Mouse (Mus musculus) frontal cortex, postnatal 36 days (tissue): ENCODE measurements at regions not wholly inside any gene's neighbourhood (a gene's known extent, or its start where the extent isn't known, plus 50 kb on each side); places are given as distances from the start of the nearest gene placed in this dataset.
"Not testable (repeated sequence)": the region's sequence is repeated elsewhere in the genome, so short reads cannot be mapped to it uniquely, and the experiment has no call there.

ENCODE experiments used
- DNase-seq, 2 experiments: peaks; one replicate each; pipeline ENCODE4 v3.0.0; 2022; ENCODE audit warnings: low spot score in 2 of 2

- peak in 1 of 2 experiments; percentile 29 for DNase-seq
These were observed 153.8 kb downstream of the Cd109 start for GRCm38 (mm10) chr9:78769168-78769567.

- no peak for DNase-seq
These were observed 158.6 kb downstream of the Cd109 start for GRCm38 (mm10) chr9:78773936-78774335.

- DNase-seq = peak in 1 of 2 experiments; percentile 51
These were observed 160.1 kb downstream of the Cd109 start for GRCm38 (mm10) chr9:78775462-78775861.

- DNase-seq = no peak
These were observed 165.2 kb downstream of the Cd109 start for GRCm38 (mm10) chr9:78780595-78780994.

- DNase-seq = no peak
These were observed 167.0 kb downstream of the Cd109 start for GRCm38 (mm10) chr9:78782297-78782696.

- no peak for DNase-seq
These were observed 167.5 kb downstream of the Cd109 start for GRCm38 (mm10) chr9:78782860-78783259.

- peak; percentile 25 to 69 for DNase-seq
These were observed 172.5 kb downstream of the Cd109 start for GRCm38 (mm10) chr9:78787866-78788265.

- DNase-seq = no peak
These were observed 174.4 kb downstream of the Cd109 start for GRCm38 (mm10) chr9:78789703-78790102.

GRCm38 (mm10) chr9:78790155-78790554, 174.8 kb downstream of the Cd109 start:
- no peak for DNase-seq

- no peak for DNase-seq
These were observed 180.5 kb downstream of the Cd109 start for GRCm38 (mm10) chr9:78795801-78796200.

- DNase-seq = no peak
These were observed 201.9 kb downstream of the Cd109 start for GRCm38 (mm10) chr9:78817221-78817620.

- peak in 1 of 2 experiments; percentile 2 for DNase-seq
These were observed 206.3 kb downstream of the Cd109 start for GRCm38 (mm10) chr9:78821554-78822212.

- DNase-seq = no peak
These were observed 229.8 kb downstream of the Cd109 start for GRCm38 (mm10) chr9:78844969-78845683.

- no peak for DNase-seq
These were observed 230.8 kb downstream of the Cd109 start for GRCm38 (mm10) chr9:78846110-78846509.

- no peak for DNase-seq
These were observed 232.7 kb downstream of the Cd109 start for GRCm38 (mm10) chr9:78847890-78848563.

GRCm38 (mm10) chr9:78848564-78848893, 233.2 kb downstream of the Cd109 start:
- DNase-seq = not testable (repeated sequence)

GRCm38 (mm10) chr9:78856981-78857380, 241.6 kb downstream of the Cd109 start:
- no peak for DNase-seq

GRCm38 (mm10) chr9:78859956-78860355, 244.6 kb downstream of the Cd109 start:
- no peak for DNase-seq

GRCm38 (mm10) chr9:78872561-78872960, 257.2 kb downstream of the Cd109 start:
- DNase-seq = no peak

GRCm38 (mm10) chr9:78879955-78880642, 264.8 kb downstream of the Cd109 start:
- DNase-seq = peak; percentile 44 to 53

- no peak for DNase-seq
These were observed 265.4 kb downstream of the Cd109 start for GRCm38 (mm10) chr9:78880643-78881306.
